Mouse (Mus musculus): Measurements from ENCODE around the gene Coro2b. TPM values are rescaled to one million over a fixed set of nuclear protein-coding genes. Genes with fewer than 3 reads are reported as not detected.

Gene Coro2b
- polyA plus RNA-seq, 1 experiment from 2014 or later: 44.9 TPM

GRCm38 (mm10) chr9:62476782-62477487, 59.9 kb downstream of the Coro2b start:
- H3K4me2 ChIP-seq (ENCODE audit: low read length): no peak overlapping the region
- H3K9ac ChIP-seq (replicated peaks; ENCODE audit: low read depth, low read length): peak overlapping the region; percentile 8; the same call in 1 of the 2 replicates
- peaks cover 40% of the 10 kb centered on the region for H3K4me1 ChIP-seq (replicated peaks; ENCODE audit: control insufficient read depth, insufficient read depth, low read length)
- ATAC-seq: peak; percentile 84
- no peak overlapping the region for H3K4me3 ChIP-seq (replicated peaks; ENCODE audit: low read length)
- WGBS: 48% methylated on average over 11 of the region's 11 CpGs
- H3K27me3 ChIP-seq (replicated peaks; ENCODE audit: control insufficient read depth, insufficient read depth, low read length): no peaks in the 10 kb centered on the region
- H3K9me3 ChIP-seq (ENCODE audit: control insufficient read depth, low read length): no peaks in the 10 kb centered on the region
- H3K27ac ChIP-seq (ENCODE audit: low read length): peak overlapping the region; percentile 88
- no peaks in the 10 kb centered on the region for H3K36me3 ChIP-seq (ENCODE audit: control insufficient read depth, insufficient read depth)

- H3K27ac ChIP-seq (ENCODE audit: low read length): no peak overlapping the region
Observed at GRCm38 (mm10) chr9:62474206-62474605, 62.6 kb downstream of the Coro2b start.

GRCm38 (mm10) chr9:62471541-62472189, 65.2 kb downstream of the Coro2b start:
- H3K9ac ChIP-seq (replicated peaks; ENCODE audit: low read depth, low read length): no peak overlapping the region
- H3K27ac ChIP-seq (ENCODE audit: low read length): no peak overlapping the region
- ATAC-seq: no peak
- whole genome bisulfite sequencing: 73% methylated on average over 14 of the region's 14 CpGs
- H3K27me3 ChIP-seq (replicated peaks; ENCODE audit: control insufficient read depth, insufficient read depth, low read length): no peaks in the 10 kb centered on the region
- H3K4me2 ChIP-seq (ENCODE audit: low read length): no peak overlapping the region
- H3K4me3 ChIP-seq (replicated peaks; ENCODE audit: low read length): no peak overlapping the region
- no peaks in the 10 kb centered on the region for H3K36me3 ChIP-seq (ENCODE audit: control insufficient read depth, insufficient read depth)
- no peaks in the 10 kb centered on the region for H3K9me3 ChIP-seq (ENCODE audit: control insufficient read depth, low read length)
- peaks cover 34% of the 10 kb centered on the region for H3K4me1 ChIP-seq (replicated peaks; ENCODE audit: control insufficient read depth, insufficient read depth, low read length)

More at GRCm38 (mm10) chr9:62474206-62474605, 62.6 kb downstream of the Coro2b start:
- Histone ChIP-seq H3K9me3 (ENCODE audit: control insufficient read depth, low read length) (no peaks in the 10 kb centered on the region), H3K9ac (replicated peaks; ENCODE audit: low read depth, low read length) (no peak overlapping the region), H3K4me2 (ENCODE audit: low read length) (no peak overlapping the region), H3K36me3 (ENCODE audit: control insufficient read depth, insufficient read depth) (no peaks in the 10 kb centered on the region), H3K27me3 (replicated peaks; ENCODE audit: control insufficient read depth, insufficient read depth, low read length) (no peaks in the 10 kb centered on the region), H3K4me3 (replicated peaks; ENCODE audit: low read length) (no peak overlapping the region), H3K4me1 (replicated peaks; ENCODE audit: control insufficient read depth, insufficient read depth, low read length) (peaks cover 28% of the 10 kb centered on the region)
- ATAC-seq: no peak
- WGBS: 81% methylated on average over 2 of the region's 2 CpGs

- no peak for ATAC-seq
- no peak overlapping the region for H3K4me3 ChIP-seq (replicated peaks; ENCODE audit: low read length)
- H3K27ac ChIP-seq (ENCODE audit: low read length): no peak overlapping the region
- whole genome bisulfite sequencing: 91% methylated on average over 14 of the region's 14 CpGs
- H3K27me3 ChIP-seq (replicated peaks; ENCODE audit: control insufficient read depth, insufficient read depth, low read length): no peaks in the 10 kb centered on the region
- H3K4me2 ChIP-seq (ENCODE audit: low read length): no peak overlapping the region
- H3K4me1 ChIP-seq (replicated peaks; ENCODE audit: control insufficient read depth, insufficient read depth, low read length): peaks cover 34% of the 10 kb centered on the region
- H3K9me3 ChIP-seq (ENCODE audit: control insufficient read depth, low read length): no peaks in the 10 kb centered on the region
- no peak overlapping the region for H3K9ac ChIP-seq (replicated peaks; ENCODE audit: low read depth, low read length)
- H3K36me3 ChIP-seq (ENCODE audit: control insufficient read depth, insufficient read depth): no peaks in the 10 kb centered on the region
Observed at GRCm38 (mm10) chr9:62471041-62471440, 65.8 kb downstream of the Coro2b start.

- ATAC-seq: peak; percentile 67; the same call in 1 of the 2 replicates
- Histone ChIP-seq H3K9ac (replicated peaks; ENCODE audit: low read depth, low read length) (no peak overlapping the region), H3K27ac (ENCODE audit: low read length) (peak overlapping the region; percentile 75), H3K4me2 (ENCODE audit: low read length) (no peak overlapping the region), H3K4me3 (replicated peaks; ENCODE audit: low read length) (no peak overlapping the region), H3K4me1 (replicated peaks; ENCODE audit: control insufficient read depth, insufficient read depth, low read length) (peaks cover 34% of the 10 kb centered on the region), H3K9me3 (ENCODE audit: control insufficient read depth, low read length) (no peaks in the 10 kb centered on the region), H3K27me3 (replicated peaks; ENCODE audit: control insufficient read depth, insufficient read depth, low read length) (no peaks in the 10 kb centered on the region), H3K36me3 (ENCODE audit: control insufficient read depth, insufficient read depth) (no peaks in the 10 kb centered on the region)
- 10% methylated on average over 1 of the region's 1 CpGs for WGBS
Observed at GRCm38 (mm10) chr9:62470398-62470797, 66.4 kb downstream of the Coro2b start.

DNA sequence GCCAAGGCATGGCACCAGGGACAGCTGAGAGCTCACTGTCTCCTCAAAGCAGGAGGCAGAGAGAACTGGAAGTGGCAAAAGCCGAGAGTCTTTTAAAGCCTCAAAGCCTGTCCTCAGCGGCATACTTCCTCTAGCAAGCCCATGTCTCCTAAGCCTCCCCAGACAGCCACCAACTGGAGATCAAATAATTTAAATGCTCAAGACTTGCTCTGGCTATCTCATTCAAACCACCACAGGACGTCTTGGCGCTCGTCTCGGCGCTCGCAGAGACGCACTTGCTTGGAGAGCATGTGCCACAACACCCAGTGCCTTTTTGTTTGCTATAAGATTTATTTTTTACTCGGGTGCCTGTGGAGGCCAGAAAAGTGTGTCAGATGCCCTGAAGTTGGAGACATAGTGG, 67.1 kb downstream of the Coro2b start:
- Histone ChIP-seq H3K27ac (ENCODE audit: low read length) (peak overlapping the region; percentile 75), H3K9me3 (ENCODE audit: control insufficient read depth, low read length) (no peaks in the 10 kb centered on the region), H3K9ac (replicated peaks; ENCODE audit: low read depth, low read length) (no peak overlapping the region; the same call in 1 of the 2 replicates), H3K4me2 (ENCODE audit: low read length) (no peak overlapping the region), H3K4me1 (replicated peaks; ENCODE audit: control insufficient read depth, insufficient read depth, low read length) (peaks cover 34% of the 10 kb centered on the region), H3K4me3 (replicated peaks; ENCODE audit: low read length) (no peak overlapping the region), H3K36me3 (ENCODE audit: control insufficient read depth, insufficient read depth) (no peaks in the 10 kb centered on the region), H3K27me3 (replicated peaks; ENCODE audit: control insufficient read depth, insufficient read depth, low read length) (no peaks in the 10 kb centered on the region)
- 52% methylated on average over 10 of the region's 10 CpGs for WGBS
- no peak for ATAC-seq

DNA sequence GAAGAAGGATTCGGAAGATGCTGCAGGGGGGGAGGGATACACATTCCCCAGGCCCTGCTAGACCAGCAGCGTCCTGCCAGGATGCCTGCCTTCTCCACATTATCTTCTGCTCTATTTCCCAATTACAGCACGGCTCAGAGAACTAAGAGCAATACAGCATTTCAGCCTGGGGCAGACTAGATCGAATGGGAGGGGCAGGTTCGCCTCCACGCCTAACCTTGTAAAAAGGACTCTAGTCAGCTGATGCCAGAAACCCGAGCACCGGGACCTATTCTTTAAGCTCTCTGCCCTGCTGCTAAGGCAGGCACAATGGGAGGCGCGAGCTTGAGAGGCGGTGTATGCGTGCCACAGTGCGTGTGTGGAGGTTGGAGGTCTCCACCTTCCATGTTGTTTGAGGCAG, 67.7 kb downstream of the Coro2b start:
- peak; percentile 68 for ATAC-seq
- H3K4me2 ChIP-seq (ENCODE audit: low read length): no peak overlapping the region

GRCm38 (mm10) chr9:62467413-62467784, 69.4 kb downstream of the Coro2b start:
- Histone ChIP-seq H3K4me2 (ENCODE audit: low read length) (no peak overlapping the region), H3K4me1 (replicated peaks; ENCODE audit: control insufficient read depth, insufficient read depth, low read length) (peaks cover 34% of the 10 kb centered on the region), H3K27ac (ENCODE audit: low read length) (no peak overlapping the region), H3K9me3 (ENCODE audit: control insufficient read depth, low read length) (no peaks in the 10 kb centered on the region), H3K27me3 (replicated peaks; ENCODE audit: control insufficient read depth, insufficient read depth, low read length) (no peaks in the 10 kb centered on the region), H3K4me3 (replicated peaks; ENCODE audit: low read length) (no peak overlapping the region), H3K36me3 (ENCODE audit: control insufficient read depth, insufficient read depth) (no peaks in the 10 kb centered on the region), H3K9ac (replicated peaks; ENCODE audit: low read depth, low read length) (no peak overlapping the region)
- ATAC-seq: no peak
- 67% methylated on average over 1 of the region's 1 CpGs for WGBS

More for the DNA sequence above, 67.7 kb downstream of the Coro2b start:
- Histone ChIP-seq H3K36me3 (ENCODE audit: control insufficient read depth, insufficient read depth) (no peaks in the 10 kb centered on the region), H3K9ac (replicated peaks; ENCODE audit: low read depth, low read length) (peak overlapping the region; percentile 10; the same call in 1 of the 2 replicates), H3K9me3 (ENCODE audit: control insufficient read depth, low read length) (no peaks in the 10 kb centered on the region), H3K27me3 (replicated peaks; ENCODE audit: control insufficient read depth, insufficient read depth, low read length) (no peaks in the 10 kb centered on the region), H3K4me3 (replicated peaks; ENCODE audit: low read length) (no peak overlapping the region), H3K27ac (ENCODE audit: low read length) (peak overlapping the region; percentile 75), H3K4me1 (replicated peaks; ENCODE audit: control insufficient read depth, insufficient read depth, low read length) (peaks cover 34% of the 10 kb centered on the region)
- 11% methylated on average over 13 of the region's 13 CpGs for WGBS

DNA sequence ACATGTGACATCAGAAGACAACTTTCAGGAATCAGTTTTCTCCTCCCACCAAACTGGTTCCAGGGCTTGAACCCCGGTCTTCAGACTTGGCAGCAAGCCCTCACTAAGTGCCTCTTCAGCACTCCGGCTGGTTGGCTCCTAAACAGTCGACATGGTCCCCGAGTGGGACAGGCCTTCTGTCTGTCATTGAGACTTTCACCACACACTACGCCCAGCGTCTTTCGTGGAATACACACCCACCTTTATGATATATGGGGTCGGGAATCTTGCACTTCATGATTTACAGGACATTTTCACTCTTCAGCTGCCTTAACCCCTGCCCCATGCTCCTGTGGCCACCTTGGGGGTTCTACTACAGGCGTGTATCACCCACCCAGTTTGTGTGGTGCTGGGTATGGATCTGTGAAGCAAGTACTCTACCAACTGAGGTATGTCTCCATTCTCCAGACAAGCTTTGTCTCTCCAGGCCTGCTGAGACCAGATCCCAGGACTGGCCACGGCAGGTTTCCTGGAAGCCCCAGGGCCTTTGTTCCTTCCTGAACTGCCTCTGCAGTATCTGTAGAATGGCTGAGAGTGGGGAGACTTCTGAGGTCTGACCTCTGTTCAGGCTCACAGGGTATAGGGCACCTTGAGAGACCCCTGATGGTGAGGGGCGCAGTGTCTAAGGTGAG, 70.0 kb downstream of the Coro2b start:
- H3K4me2 ChIP-seq (ENCODE audit: low read length): no peak overlapping the region
- WGBS: 76% methylated on average over 11 of the region's 11 CpGs
- H3K9ac ChIP-seq (replicated peaks; ENCODE audit: low read depth, low read length): no peak overlapping the region
- no peaks in the 10 kb centered on the region for H3K9me3 ChIP-seq (ENCODE audit: control insufficient read depth, low read length)
- no peak overlapping the region for H3K4me3 ChIP-seq (replicated peaks; ENCODE audit: low read length)
- H3K4me1 ChIP-seq (replicated peaks; ENCODE audit: control insufficient read depth, insufficient read depth, low read length): peaks cover 34% of the 10 kb centered on the region
- no peaks in the 10 kb centered on the region for H3K27me3 ChIP-seq (replicated peaks; ENCODE audit: control insufficient read depth, insufficient read depth, low read length)
- ATAC-seq: no peak
- H3K36me3 ChIP-seq (ENCODE audit: control insufficient read depth, insufficient read depth): no peaks in the 10 kb centered on the region
- H3K27ac ChIP-seq (ENCODE audit: low read length): no peak overlapping the region
